ENCODE assay signal across 9 mouse cellular contexts in the genomic region with DNA sequence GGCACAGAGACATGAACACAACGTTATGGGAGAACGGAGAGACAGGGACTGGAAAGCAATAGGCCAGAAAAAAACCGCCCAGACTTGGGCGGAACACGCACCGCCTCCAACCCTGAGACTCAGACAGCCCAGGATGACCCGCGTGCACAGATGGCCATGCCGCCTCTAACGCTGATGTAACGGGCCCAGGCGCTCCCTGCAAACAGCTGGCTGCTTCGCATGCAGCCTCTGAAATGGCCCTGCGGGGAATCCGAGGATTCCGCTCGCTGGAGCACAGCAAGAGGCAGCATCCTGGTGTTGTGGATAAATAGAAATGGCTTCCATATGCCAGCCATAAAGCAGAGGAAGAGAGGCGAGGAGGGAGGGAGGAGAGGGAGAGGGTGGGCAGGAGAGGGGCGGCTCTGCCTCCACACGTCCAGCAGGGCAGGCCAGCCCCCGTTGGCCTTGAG. TPM values are rescaled to one million over a fixed set of nuclear protein-coding genes. Genes with fewer than 3 reads are reported as not detected.
DNase-seq lines count a peak whose midpoint lies in the region; ATAC-seq and TF ChIP-seq lines count a peak whose summit lies in the region.
"Had no signal": no experiment of that assay in that cellular context is flagged by ENCODE, and none has a peak within 500 bp of the region (broad histone marks: within the 10 kb centered on the region; RNA-seq: fewer than 3 reads in every experiment).

No protein-coding gene starts in this region.

- H3K9me3 ChIP-seq in intestine, postnatal 0 days (ENCODE audit: control insufficient read depth) = no peaks in the 10 kb centered on the region
- H3K9me3 ChIP-seq in lung, embryonic 15.5 days = no peaks in the 10 kb centered on the region
- H3K9me3 ChIP-seq: megakaryocyte, embryonic 14.5 days had no signal

- no peak overlapping the region for H3K9ac ChIP-seq in intestine, postnatal 0 days (ENCODE audit: low read depth, low read length)
- no peak overlapping the region for H3K9ac ChIP-seq in lung, embryonic 15.5 days

- no peak for ATAC-seq in intestine, postnatal 0 days
- ATAC-seq in lung, embryonic 15.5 days (ENCODE audit: borderline replicate concordance, extremely low read depth, low FRiP score, low TSS enrichment) = peak; percentile 15; the same call in 1 of the 2 replicates
- ATAC-seq in CD4-positive, CD25-positive, alpha-beta regulatory T cell, adult 4 months = no peak

- peaks cover 5% of the 10 kb centered on the region; the same call in 1 of the 2 replicates for H3K36me3 ChIP-seq in intestine, postnatal 0 days (ENCODE audit: control insufficient read depth, insufficient read depth)
- no peaks in the 10 kb centered on the region for H3K36me3 ChIP-seq in lung, embryonic 15.5 days

- H3K4me2 ChIP-seq in intestine, postnatal 0 days (replicated peaks; ENCODE audit: low read depth) = no peak overlapping the region
- H3K4me2 ChIP-seq in lung, embryonic 15.5 days = no peak overlapping the region

- no peak overlapping the region for H3K4me3 ChIP-seq in intestine, postnatal 0 days (ENCODE audit: low read depth, low read length)
- no peak overlapping the region for H3K4me3 ChIP-seq in lung, embryonic 15.5 days
- H3K4me3 ChIP-seq: megakaryocyte, embryonic 14.5 days had no signal

- WGBS in intestine, postnatal 0 days = 47% methylated on average over 21 of the region's 21 CpGs
- 40% methylated on average over 21 of the region's 21 CpGs for WGBS in lung, embryonic 15.5 days

- peak; percentile 51 for DNase-seq in cerebellum, adult 11 months
- no peak for DNase-seq in cerebellum, adult 8-10 months
- peak; percentile 75 for DNase-seq in embryo, embryonic 10.5 days (ENCODE audit: low spot score)
- DNase-seq in heart, adult 11 months = peak; percentile 99
- peak; percentile 71 for DNase-seq in retina, embryonic 14.5 days (ENCODE audit: low spot score)

- peak overlapping the region; percentile 50 for H3K27ac ChIP-seq in intestine, postnatal 0 days (ENCODE audit: low read depth, low read length)
- peak overlapping the region; percentile 64 for H3K27ac ChIP-seq in lung, embryonic 15.5 days

- H3K27me3 ChIP-seq in intestine, postnatal 0 days (replicated peaks; ENCODE audit: control insufficient read depth, insufficient read depth, low read length) = no peaks in the 10 kb centered on the region
- no peaks in the 10 kb centered on the region for H3K27me3 ChIP-seq in lung, embryonic 15.5 days

- peaks cover 20% of the 10 kb centered on the region for H3K4me1 ChIP-seq in intestine, postnatal 0 days (replicated peaks; ENCODE audit: control insufficient read depth, insufficient read depth, low read length)
- H3K4me1 ChIP-seq in lung, embryonic 15.5 days = peaks cover 91% of the 10 kb centered on the region

- no peak for TF ChIP-seq CTCF in intestine, postnatal 0 days (IDR thresholded peaks at IDR 0.05; ENCODE audit: low read depth)

RNA-seq across cellular contexts. Expression of a gene that starts 21.2 kb away (rescaled TPM):
- polyA plus RNA-seq in intestine, postnatal 0 days (2015; fragmentation: Nextera tagmentation; extraction: Ambion mirVana) = 31.5 and 35.6 TPM in 2 replicates
- polyA plus RNA-seq in lung, embryonic 15.5 days (2015; fragmentation: Nextera tagmentation; extraction: Ambion mirVana) = 18.6 and 20.3 TPM in 2 replicates
- polyA plus RNA-seq in CD4-positive, CD25-positive, alpha-beta regulatory T cell, adult 4 months (2017; shearing (Covaris generic)) = 10 to 100 TPM; 14.7 to 17.4 TPM

RNA-seq across cellular contexts. Expression of a gene that starts 21.5 kb away (rescaled TPM):
- 0.30 and 0.47 TPM in 2 replicates for polyA plus RNA-seq in intestine, postnatal 0 days (2015; fragmentation: Nextera tagmentation; extraction: Ambion mirVana)
- 0.34 and 0.64 TPM in 2 replicates for polyA plus RNA-seq in lung, embryonic 15.5 days (2015; fragmentation: Nextera tagmentation; extraction: Ambion mirVana)
- polyA plus RNA-seq in CD4-positive, CD25-positive, alpha-beta regulatory T cell, adult 4 months (2017; shearing (Covaris generic)) = 1 to 10 TPM in 1 of 2 experiments, under 1 TPM in 1; 0.40 to 1.1 TPM

RNA-seq across cellular contexts. Expression of a gene that starts 45.1 kb away (rescaled TPM):
- 6.1 and 7.5 TPM in 2 replicates for polyA plus RNA-seq in intestine, postnatal 0 days (2015; fragmentation: Nextera tagmentation; extraction: Ambion mirVana)
- 11.1 and 11.6 TPM in 2 replicates for polyA plus RNA-seq in lung, embryonic 15.5 days (2015; fragmentation: Nextera tagmentation; extraction: Ambion mirVana)
- polyA plus RNA-seq in CD4-positive, CD25-positive, alpha-beta regulatory T cell, adult 4 months (2017; shearing (Covaris generic)) = 1 to 10 TPM; 2.2 to 6.3 TPM

RNA-seq across cellular contexts. Expression of a gene that starts 45.3 kb away (rescaled TPM):
- 19.9 and 20.9 TPM in 2 replicates for polyA plus RNA-seq in intestine, postnatal 0 days (2015; fragmentation: Nextera tagmentation; extraction: Ambion mirVana)
- 37.8 and 41.1 TPM in 2 replicates for polyA plus RNA-seq in lung, embryonic 15.5 days (2015; fragmentation: Nextera tagmentation; extraction: Ambion mirVana)
- 10 to 100 TPM; 14.4 to 18.6 TPM for polyA plus RNA-seq in CD4-positive, CD25-positive, alpha-beta regulatory T cell, adult 4 months (2017; shearing (Covaris generic))

RNA-seq across cellular contexts. Expression of a gene that starts 56.3 kb away (rescaled TPM):
- polyA plus RNA-seq in intestine, postnatal 0 days (2015; fragmentation: Nextera tagmentation; extraction: Ambion mirVana) = 4.1 and 4.4 TPM in 2 replicates
- polyA plus RNA-seq in lung, embryonic 15.5 days (2015; fragmentation: Nextera tagmentation; extraction: Ambion mirVana) = 6.6 and 6.7 TPM in 2 replicates
- polyA plus RNA-seq in CD4-positive, CD25-positive, alpha-beta regulatory T cell, adult 4 months (2017; shearing (Covaris generic)) = 10 to 100 TPM in 1 of 2 experiments, 1 to 10 TPM in 1; 6.4 to 11.7 TPM
